Mouse (Mus musculus) small intestine, adult 2 months (tissue): ENCODE measurements at regions not wholly inside any gene's neighbourhood (a gene's known extent, or its start where the extent isn't known, plus 50 kb on each side); places are given as distances from the start of the nearest gene placed in this dataset.

Experiments
- CTCF ChIP-seq: fragments of 200-500 bp; IDR thresholded peaks from 2 replicates; pipeline ENCODE4 v1.5.1; 2012; ENCODE audit warnings: low read depth, mild to moderate bottlenecking, control low read depth, inconsistent platforms, low read length, moderate library complexity, mixed read lengths; ENCODE audit not compliant: insufficient replicate concordance, insufficient read length; ENCODE audit errors: extremely low read depth
- POLR2A ChIP-seq: fragments of 200-500 bp; IDR thresholded peaks from 2 replicates; pipeline ENCODE4 v1.6.1; 2012; ENCODE audit warnings: low read depth, mild to moderate bottlenecking, control low read depth, inconsistent platforms, low read length, moderate library complexity

DNA sequence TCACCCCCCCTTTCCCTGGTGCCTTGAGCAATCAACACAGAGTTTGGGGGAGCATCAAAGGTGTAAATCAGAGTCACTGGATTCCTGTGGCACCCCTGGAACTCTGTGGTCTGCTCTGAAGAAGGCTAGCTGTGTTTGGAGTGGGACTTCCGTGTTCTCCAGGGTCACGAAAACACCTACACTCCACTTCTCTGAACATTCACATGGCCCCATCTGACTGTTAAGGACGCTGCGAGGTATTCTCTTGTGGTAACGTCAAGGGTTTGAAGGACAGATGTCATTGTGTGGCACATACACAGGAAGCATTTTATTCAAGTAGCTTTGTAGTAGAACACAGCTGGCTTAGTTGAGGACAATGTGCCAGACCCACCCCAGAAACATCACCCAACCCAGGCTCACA is 137.1 kb downstream of the Gadd45g start:
- no peak for TF ChIP-seq CTCF
- no peak for TF ChIP-seq POLR2A
